Mouse (Mus musculus) regulatory T cell (primary cell): ENCODE data around the gene Cdh22.

Experiments used
- in situ Hi-C: fragments of 300-600 bp; cut with MboI, MseI; formaldehyde crosslinking; loops from one replicate; pipeline ENCODE4 v1.15.1; 2025; ENCODE audit warnings: high pct_unique_total_duplicates

Cdh22 gene

DNA sequence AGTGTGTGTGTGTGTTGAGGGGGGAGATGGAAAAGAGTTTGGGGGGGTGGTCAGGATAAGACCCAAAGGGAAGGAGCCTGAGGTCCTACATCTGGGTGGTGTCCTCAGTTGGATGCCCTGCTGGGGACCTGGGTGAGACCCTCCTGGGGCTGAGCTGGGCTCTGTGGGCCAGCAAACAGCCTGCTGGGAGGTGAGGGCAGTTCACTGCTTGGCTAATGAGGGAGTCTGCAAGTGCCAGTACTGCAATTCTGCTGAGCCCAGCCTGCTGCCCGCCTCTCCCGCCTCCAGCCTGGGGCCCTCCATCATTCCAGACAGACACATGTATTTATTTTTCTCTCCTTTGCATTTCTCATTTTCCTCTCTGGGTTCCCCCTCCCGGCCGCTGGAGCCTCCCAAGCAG lies 76.3 kb downstream of the Cdh22 start:
- in situ Hi-C loops, result loop anchor here (25.0 kb wide), 1 partner anchor 1596 kb away; no protein-coding TSS in a partner anchor

DNA sequence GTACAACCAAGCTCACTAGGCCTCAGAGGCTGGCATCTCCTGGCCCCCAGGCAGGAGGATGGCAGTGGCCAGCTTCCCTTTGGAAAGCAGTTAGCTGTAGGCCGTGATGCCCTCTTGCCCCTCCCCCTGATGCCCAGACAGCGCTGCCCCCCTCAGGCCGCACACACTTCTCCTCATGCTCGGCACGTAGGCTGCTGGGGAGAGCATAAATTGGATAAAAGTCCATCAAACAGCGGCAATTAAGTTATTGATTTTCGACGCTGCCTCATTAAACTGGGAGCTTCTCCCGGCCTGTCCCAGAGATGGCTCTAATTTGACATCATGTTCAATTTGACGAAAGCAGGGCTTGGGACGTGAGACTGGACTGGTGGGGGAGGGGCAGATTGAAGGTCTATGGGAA lies 76.8 kb downstream of the Cdh22 start:
- in situ Hi-C loops, result loop anchor here (25.0 kb wide), 1 partner anchor 1596 kb away; no protein-coding TSS in a partner anchor

DNA sequence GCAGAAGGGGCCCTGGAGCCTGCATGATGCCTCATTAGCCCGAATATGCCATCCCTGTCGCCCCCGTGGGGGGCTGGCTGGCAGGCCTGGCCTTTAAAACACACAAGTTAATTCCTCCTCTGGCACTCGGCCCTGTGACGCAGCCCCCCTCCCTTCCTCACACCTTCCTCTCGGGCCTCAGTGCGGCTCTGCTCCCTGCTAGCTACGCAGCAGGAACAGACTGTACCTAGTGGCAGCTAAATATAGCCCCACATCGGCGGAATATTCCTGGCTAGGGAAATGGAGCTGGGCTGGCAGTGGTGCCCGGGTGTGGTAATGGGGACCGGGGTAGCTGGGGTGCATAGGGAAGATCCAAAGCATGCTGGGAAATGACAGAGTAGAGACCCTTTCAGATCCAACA lies 81.6 kb downstream of the Cdh22 start:
- in situ Hi-C loops, result loop anchor here (25.0 kb wide), 1 partner anchor 1591 kb away; no protein-coding TSS in a partner anchor

DNA sequence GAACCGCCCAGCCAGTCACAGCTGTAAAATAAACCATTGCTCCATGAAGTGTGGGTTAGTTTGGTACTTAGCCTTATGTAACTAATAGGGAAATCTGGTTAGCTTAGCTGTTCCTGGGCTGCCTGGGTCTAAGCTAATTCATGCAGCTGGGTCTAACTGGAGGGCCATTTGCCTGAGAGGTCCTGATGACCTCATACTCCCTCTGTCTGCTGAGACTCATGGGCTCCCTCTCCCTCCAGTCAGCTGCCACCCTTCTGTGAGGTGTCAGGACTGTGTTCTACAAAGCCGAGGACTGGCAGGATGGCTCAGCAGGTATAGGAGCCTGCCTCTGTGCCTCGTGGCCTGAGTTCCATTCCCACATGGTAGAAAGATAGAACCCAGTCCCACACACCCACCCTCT lies 84.9 kb downstream of the Cdh22 start:
- in situ Hi-C loops, result loop anchor here (25.0 kb wide), 1 partner anchor 1587 kb away; no protein-coding TSS in a partner anchor

DNA sequence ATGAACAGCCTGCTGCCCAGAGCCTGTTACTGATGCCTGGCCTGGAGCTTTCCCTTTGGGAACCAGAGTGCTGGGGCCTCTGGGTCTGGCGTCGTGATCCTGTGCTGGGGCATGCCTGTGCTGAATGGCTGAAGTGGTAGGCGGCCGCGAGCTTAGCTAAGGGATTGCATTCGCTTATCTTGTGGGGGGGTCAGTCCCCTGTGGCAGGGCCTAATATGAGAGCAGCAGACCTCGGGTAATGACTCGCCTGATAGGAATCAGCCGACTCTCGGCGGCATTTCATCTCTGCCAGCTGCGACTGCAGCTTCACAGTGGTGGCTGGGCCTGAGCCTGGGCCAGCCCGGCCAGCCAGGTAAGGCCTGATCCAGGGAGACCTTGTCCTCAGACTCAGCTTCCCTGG lies 88.8 kb downstream of the Cdh22 start:
- in situ Hi-C loops, result no loop called here

DNA sequence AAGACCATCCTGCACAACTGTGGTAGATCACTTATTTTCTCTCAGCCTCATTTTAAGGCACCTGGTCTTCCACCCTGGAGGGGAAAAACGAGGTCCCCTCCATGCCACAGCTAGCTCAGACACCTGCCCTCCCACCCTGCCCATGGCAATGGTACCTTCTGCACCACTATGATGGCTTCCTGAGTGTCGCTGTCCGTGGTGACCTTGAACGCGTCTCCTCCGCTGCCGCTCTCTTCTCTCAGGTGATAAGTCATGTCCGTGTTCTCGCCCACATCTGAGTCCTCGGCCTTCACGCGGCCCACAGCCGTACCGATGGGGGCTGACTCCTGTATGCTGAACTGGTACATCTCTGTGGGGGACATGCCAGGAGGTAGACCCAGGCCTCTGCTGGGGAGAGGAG lies 91.2 kb downstream of the Cdh22 start:
- in situ Hi-C loops, result no loop called here

DNA sequence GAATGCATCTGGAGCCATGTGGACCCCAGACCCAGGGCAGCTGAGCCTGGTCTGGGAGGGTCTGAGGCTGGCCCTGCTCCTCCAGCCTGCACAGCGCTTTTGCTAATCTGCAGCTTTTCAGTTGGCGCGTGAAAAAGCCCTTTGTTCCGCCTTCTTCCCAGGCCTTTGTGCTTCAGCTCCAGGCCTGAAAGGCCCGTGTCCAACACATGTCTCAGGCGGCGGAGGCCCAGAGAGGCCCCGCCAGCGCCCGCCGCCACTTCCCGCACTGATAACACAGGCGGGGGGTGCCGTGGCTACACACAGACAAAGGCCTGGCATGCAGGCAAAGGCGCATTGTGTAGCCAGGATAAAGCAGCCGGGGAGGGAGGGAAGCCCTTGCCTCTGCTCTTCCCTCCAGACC lies 98.6 kb downstream of the Cdh22 start:
- in situ Hi-C loops, result no loop called here

DNA sequence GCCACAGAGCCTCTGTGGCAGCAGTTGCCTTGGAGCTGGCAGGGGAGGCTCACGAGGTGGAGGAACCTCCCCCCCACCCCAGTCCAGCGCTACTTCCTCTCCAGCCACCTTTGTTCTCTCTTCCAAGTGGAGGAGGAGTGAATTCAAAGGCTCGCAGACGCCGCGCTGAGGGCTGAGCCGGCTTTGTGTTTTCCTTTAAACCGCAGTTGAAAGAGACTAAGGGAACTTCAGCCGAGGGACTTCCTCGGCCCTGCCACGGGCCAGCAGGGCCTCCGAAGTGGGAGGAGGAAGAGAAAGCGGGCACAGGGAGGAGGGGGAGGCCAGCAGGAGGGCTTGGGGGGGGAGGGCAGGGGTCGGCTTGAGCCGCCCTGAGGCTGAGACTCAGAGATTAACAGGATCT lies 101.1 kb downstream of the Cdh22 start:
- in situ Hi-C loops, result no loop called here

DNA sequence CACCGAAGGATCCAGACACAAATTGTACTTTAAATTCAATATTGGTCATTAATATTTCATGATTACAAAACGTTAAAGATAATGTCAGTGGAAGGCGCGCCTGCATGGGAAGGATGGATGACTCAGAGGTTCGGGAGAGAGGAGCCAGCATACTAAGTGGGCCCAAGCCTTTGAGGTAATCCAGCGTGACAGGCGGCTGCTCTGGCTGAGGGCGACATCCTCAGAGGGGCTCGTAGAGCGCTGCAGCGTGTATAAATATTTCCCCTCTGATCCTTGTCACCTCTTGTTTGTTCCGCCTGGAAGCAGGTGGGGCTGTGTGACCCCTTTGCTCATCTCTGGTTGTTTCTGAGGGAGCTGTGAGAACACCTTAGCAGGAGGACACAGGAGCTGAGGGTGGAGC lies 103.2 kb downstream of the Cdh22 start:
- in situ Hi-C loops, result no loop called here

DNA sequence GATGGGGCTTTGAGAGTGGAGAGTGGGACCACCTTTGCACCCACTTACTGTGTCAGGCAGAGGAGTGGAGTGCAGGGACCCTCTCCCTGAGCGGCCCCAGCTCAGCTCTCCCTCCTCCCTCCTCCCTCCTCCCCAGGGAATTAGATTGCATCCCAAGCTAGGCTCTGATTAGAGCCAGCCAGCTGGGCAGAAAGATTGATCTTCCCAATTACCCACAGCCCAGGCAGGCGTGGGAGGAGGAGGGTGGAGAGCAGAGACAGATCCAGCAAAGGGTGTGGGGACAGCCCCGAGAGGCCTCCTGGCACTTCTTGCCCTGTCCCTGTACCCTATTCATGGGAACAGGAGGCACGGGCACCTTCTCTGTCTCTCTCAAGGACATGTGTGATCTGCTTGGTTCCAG lies 105.5 kb downstream of the Cdh22 start:
- in situ Hi-C loops, result no loop called here

DNA sequence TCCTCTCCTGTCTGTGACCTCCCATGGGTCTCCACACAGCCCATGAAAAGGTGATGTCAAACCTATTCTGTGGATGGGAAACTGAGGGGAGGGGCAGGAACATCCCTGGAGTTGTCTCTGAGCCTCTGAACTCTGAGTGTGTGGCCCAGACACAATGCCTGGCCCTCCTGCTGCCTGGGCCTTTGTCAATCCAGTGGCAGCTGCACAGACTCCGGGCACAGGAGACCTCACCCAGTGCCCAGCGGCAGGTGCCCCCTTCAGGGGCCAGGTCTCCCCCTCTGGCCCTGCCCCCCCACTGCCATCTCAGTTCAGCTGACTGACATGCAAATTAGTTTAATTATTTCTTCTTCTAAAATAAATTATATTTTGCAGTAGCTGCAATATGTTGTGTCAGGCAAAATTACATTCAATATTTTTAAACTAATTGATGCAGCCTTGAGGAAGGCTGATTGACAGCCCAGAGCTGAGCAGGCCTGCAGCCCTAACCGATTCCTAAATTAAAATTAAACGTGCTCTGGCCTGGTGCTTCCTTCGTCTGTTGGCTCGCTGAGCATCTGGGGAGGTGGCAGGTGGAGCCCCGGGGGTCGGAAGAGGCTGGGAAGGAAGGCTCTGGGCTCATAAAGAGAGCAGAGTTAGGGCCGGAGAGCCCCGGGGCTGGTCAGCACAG lies 107.6 kb downstream of the Cdh22 start:
- in situ Hi-C loops, result no loop called here

DNA sequence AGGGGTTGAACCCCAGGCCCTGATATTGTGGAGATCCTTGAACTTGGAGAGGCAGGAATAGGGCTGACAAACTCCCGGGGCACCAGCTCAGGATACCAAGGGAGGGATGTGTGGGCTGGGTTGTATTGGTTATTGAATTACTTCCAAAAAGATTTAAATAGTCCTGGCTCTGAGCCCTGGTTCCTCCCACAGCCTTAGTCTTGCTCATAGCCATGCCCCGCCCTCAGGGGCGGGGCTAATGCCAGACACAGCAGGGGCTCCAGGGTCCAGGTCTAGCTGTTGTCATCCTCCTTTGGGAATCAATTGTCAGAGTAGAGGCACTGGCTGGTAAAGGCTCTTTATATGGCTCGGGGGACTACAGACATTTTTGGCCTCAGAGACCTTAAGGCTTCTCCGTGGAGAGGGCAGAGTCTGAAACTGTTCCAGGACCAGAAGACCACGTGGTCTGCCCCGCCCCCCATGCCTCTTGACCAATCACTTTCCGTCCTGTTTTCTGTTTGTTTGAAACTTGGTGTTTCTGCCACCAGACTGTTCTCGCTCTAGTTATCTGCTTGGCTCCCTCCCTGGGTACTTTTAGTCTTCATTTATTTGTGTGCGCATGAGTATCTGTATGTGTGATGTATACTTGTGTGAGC lies 113.3 kb downstream of the Cdh22 start:
- in situ Hi-C loops, result no loop called here

DNA sequence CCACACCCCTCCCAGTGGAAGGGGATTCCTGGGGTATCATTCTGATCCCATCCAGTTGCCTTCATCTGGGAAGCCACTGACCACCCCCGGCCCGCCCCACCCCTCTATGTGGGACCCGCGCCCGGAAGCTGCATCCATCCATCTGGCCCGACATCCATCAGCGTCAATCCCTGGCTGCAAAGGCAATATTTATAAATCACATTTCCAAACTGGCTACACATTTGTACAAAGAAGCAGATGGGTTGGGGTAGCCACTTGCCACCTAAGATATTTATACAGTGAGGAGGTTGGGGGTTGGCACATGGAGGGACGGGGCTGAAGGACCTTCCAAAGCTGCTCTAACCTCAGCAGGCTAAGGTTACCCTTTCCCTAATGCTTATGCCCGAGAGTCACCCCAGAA lies 113.9 kb downstream of the Cdh22 start:
- in situ Hi-C loops, result no loop called here

DNA sequence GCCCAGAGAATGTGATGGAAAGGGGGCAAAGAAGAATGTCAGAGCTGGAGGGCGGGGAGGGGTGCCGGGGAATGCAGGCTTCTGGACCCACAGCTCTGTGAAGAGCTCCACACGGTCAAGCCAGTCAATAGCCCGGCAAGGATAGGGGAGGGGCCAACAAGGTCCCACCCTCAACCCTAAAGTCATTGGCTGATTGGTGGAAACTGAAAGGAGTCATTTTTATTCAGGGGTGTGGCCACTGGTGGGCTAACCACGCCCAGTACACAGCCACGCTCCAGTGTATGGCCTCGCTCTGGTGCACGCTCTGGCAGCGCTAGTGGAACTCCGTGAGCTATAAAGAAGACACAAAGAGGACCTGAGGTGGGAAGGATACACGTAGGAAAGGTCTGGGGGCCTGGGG lies 120.9 kb downstream of the Cdh22 start:
- in situ Hi-C loops, result loop anchor here (5.0 kb wide), 1 partner anchor 41 kb away; no protein-coding TSS in a partner anchor

DNA sequence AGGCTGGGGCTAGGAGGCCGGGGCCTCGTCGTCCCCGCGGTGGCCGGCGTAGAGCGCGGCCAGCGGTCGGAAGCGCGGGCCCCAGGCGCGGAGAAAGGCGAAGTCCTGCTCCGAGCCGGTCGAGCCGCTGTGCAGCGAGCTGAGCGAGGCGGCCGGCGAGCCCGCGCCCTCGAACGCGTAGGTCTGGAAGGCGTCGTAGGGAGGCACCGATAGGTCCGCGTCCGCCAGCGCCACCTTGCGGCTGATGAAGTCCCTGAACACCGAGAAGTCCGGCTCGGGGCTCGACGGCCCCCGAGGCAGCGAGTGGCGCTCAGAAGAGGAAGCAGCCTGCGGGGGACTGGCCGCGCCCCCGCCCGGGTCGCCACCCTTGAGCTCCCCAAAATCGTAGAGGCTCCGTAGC lies 122.5 kb downstream of the Cdh22 start:
- in situ Hi-C loops, result loop anchor here (5.0 kb wide), 1 partner anchor 40 kb away; no protein-coding TSS in a partner anchor

DNA sequence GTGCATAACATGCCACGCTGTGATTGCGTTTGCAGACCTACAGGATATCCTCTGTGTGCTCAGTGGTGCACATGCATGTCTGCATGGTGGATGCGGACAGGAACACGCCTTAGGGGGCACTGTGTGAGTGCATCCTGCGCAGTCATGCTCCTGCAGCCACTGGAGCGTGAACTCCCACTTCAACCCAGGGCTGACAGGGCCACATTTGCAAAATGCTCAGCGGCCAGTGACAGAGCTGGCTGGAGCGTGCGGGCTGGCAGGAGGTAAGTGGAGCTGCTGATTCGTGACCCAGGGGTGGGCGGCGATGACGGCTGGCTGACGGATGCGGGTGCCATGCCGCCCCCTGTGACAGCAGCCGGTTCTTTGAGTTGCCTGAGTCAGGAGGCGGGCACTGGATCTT lies 128.1 kb downstream of the Cdh22 start:
- in situ Hi-C loops, result no loop called here

DNA sequence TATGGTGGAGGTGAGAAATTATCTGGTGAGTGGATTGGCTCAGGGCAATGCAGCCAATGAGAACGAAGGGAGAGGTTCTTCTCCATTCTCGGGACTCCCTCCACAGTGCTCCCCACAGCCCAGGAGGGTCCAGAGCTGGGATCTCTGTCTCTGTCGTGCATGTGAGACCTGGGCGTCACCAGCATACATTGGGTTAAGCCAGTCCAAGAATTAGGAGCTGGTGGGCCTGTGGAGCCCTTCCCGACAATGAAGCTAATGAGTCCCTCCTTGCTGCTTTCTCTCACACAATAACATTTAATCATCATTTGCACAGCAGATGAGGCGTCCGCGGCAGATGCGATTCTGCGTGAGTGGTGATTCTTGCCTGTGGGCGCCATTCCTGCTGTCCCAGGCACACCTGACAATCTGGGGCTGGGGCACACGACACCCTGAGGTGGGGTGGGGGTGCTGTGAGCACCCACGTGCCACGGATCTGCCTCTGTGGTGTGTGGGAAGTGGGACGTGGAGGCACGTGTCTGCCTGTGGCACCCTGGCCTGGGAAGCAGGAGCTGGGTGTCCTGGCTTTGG lies 129.1 kb downstream of the Cdh22 start:
- in situ Hi-C loops, result no loop called here

DNA sequence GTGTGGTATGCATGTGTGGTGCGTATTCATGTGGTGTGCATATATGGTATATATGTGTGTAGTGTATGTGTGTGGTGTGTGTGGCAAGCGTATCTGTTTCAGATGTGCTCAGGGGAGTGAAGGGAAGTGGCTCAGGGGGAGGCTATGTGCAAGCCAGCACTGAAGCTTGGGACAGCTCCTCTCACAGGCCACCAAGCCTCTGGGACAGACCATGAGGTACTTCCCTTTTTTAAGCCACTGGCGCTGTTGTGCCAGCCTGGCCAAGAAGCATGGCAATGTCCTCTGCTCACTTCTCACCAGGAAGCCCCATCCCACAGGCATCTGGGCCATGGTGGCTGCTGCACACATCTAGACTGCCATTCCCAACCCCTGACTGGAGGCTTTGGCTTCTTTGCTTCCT lies 131.7 kb downstream of the Cdh22 start:
- in situ Hi-C loops, result no loop called here

DNA sequence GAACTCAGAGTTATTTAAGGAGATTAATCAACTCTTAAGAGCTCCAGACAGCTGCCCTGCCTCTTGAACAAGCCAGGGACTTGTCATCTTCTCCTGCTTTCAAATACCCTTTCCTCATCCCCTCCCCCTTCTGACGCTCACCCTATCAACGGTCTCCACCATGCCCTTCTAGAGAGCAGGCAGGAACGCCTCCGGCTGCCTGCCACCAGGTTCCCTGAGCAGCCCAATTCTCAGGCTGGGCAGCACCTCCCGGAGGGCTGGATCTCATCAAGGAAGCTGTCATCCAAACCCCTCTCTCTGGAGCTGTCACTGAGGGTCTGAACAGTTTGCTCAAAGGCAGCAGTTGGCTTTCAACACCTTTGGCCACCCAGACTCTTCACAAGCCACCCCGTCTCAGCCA lies 133.9 kb downstream of the Cdh22 start:
- in situ Hi-C loops, result no loop called here

DNA sequence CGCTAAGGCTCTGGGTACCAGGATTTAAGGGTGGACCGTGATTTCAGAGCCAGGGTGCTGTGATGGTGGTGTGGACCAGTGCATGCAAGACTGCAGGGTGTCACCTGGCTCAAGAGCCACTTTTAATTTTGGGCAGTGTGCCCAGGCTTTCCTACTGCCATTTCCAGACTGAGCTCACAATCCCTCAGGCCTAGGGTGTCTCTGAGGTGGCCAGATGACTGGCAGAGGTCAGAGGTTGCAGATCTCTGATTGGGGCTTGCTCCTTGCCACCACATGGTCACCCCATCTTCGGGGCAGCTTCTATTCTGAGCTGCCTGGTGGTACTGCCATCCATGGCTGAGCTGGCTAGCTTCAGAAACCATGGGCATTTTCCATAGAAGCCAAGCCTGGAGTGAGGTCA lies 135.8 kb downstream of the Cdh22 start:
- in situ Hi-C loops, result no loop called here

DNA sequence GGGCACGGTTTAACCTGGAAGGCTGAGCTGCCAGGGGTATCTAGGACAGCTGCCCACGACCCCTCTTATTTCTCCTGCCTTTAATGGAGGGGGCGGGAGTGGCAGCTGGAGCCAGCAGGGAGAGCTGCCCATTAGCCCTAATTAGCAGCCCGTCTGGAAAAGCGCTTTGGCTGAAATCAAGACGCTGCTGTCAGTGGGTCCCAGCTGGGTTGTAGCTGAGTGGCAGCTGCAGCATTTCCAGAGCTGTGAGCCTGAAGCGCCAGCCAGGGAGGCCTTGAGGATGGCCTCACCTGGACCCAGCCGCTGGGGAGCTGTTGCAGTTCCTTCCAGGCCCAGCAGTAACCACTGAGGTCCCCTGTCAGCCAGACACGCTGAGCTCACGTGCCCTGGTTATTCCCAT lies 138.3 kb downstream of the Cdh22 start:
- in situ Hi-C loops, result no loop called here

DNA sequence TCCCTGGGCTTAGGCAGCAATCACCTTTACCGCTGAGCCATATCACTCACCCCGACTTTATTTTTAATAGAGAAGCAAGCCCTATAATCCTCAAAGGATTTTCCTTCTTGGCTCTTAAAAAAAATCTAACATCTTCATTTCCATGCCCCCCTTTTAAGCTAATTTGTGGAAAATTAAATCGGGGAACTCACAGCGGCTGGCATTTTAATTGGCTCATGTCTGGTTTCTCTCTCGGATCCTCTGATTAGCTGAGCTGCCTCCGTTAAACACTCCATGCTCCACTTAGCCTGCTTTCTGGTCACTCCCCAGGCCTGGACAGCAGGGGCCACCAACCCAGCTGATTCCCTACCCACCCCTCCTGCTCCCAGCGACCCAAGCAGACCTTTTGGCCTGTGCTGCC lies 142.3 kb downstream of the Cdh22 start:
- in situ Hi-C loops, result no loop called here

DNA sequence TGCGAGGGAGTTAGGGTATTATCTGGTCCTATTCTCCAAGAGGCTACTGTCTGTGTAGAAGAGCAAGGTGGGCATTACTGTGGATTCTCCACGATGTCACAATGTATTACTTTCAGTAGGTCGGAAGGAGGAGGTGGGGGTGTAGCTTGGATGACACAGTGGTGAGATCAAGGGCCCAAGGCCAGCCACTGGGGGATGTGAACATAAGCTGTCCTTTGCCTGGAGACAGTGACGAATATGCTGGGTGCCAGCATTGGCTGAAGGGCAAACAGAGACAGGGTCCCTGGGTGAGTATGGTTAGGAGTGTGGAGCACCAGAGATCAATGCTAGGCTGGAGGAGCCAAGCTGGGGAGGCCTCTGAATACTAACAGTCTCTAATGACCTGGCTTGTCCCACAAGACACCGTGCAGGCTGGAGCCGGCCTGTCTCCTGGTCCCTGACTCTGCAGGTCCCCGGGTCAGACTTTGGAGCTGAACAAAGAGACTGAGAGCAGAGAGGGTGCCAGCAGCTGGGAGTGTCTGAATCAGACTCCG lies 143.2 kb downstream of the Cdh22 start:
- in situ Hi-C loops, result no loop called here
